ENCODE assay signal across 17 mouse cellular contexts in genomic region chr5:92390615-92391014, GRCm38 (mm10). TPM values are rescaled to one million over a fixed set of nuclear protein-coding genes. Genes with fewer than 3 reads are reported as not detected.
DNase-seq lines count a peak whose midpoint lies in the region; ATAC-seq and TF ChIP-seq lines count a peak whose summit lies in the region.
"Had no signal": no experiment of that assay in that cellular context is flagged by ENCODE, and none has a peak within 500 bp of the region (broad histone marks: within the 10 kb centered on the region; RNA-seq: fewer than 3 reads in every experiment).

No protein-coding gene starts in this region.

- WGBS in heart, adult 2 months = 25% methylated on average over 8 of the region's 8 CpGs
- WGBS in heart, embryonic 12.5 days = 27% methylated on average over 8 of the region's 8 CpGs
- 80% methylated on average over 8 of the region's 8 CpGs for WGBS in hindbrain, embryonic 14.5 days
- 75% methylated on average over 8 of the region's 8 CpGs for WGBS in cerebellum, adult 2 months

- peak overlapping the region; percentile 26; the same call in 1 of the 2 replicates for H3K4me3 ChIP-seq in heart, adult 2 months
- H3K4me3 ChIP-seq in heart, embryonic 12.5 days = no peak overlapping the region
- H3K4me3 ChIP-seq in myocyte = no peak overlapping the region
- no peak overlapping the region for H3K4me3 ChIP-seq in hindbrain, embryonic 14.5 days (replicated peaks; ENCODE audit: low read length)
- no peak overlapping the region for H3K4me3 ChIP-seq in cerebellum, adult 2 months (replicated peaks; ENCODE audit: insufficient read depth, low read depth, low read length)
- H3K4me3 ChIP-seq: forebrain, embryonic 12.5 days; hindbrain, embryonic 12.5 days; intestine, embryonic 15.5 days; neural tube, embryonic 12.5 days had no signal

- DNase-seq in heart, adult 2 months = peak in 1 of 2 experiments; percentile 69
- DNase-seq in heart, postnatal 25 days (ENCODE audit: low spot score) = no peak
- DNase-seq in heart, adult 8-10 months (ENCODE audit: low spot score) = peak; percentile 61
- DNase-seq in layer of hippocampus, postnatal 25 days (ENCODE audit: extremely low spot score in 1 of 2, low spot score in 1 of 2) = no peak
- no peak for DNase-seq in hindbrain, embryonic 14.5 days (ENCODE audit: low spot score)
- DNase-seq in cerebellum, adult 2 months = no peak
- DNase-seq: cerebellum, postnatal 10 days; right cerebral cortex, postnatal 14 days had no signal

- H3K4me1 ChIP-seq in heart, adult 2 months (ENCODE audit: control insufficient read depth, insufficient read depth, low read length) = peaks cover 8% of the 10 kb centered on the region
- peaks cover 51% of the 10 kb centered on the region for H3K4me1 ChIP-seq in heart, embryonic 12.5 days (replicated peaks)
- H3K4me1 ChIP-seq in hindbrain, embryonic 14.5 days (replicated peaks; ENCODE audit: control insufficient read depth, insufficient read depth, low read length) = no peaks in the 10 kb centered on the region
- H3K4me1 ChIP-seq in cerebellum, adult 2 months (ENCODE audit: control insufficient read depth, insufficient read depth, low read length) = no peaks in the 10 kb centered on the region
- H3K4me1 ChIP-seq: hindbrain, embryonic 12.5 days; intestine, embryonic 15.5 days; neural tube, embryonic 12.5 days had no signal

- no peak for TF ChIP-seq CTCF in heart, adult 2 months (IDR thresholded peaks at IDR 0.05)
- TF ChIP-seq CTCF in cerebellum, adult 2 months (IDR thresholded peaks at IDR 0.05; ENCODE audit: borderline replicate concordance, insufficient read depth, low read depth, low read length) = no peak

- peak; percentile 92 for TF ChIP-seq EP300 in heart, adult 2 months (IDR thresholded peaks at IDR 0.05; ENCODE audit: insufficient read depth, low read depth, low read length)

- peak overlapping the region; percentile 33 for H3K9ac ChIP-seq in heart, adult 2 months (ENCODE audit: low read depth, low read length)
- no peak overlapping the region for H3K9ac ChIP-seq in heart, embryonic 12.5 days
- H3K9ac ChIP-seq in hindbrain, embryonic 14.5 days = no peak overlapping the region
- H3K9ac ChIP-seq: forebrain, embryonic 12.5 days; hindbrain, embryonic 12.5 days; intestine, embryonic 15.5 days; neural tube, embryonic 12.5 days had no signal

- no peaks in the 10 kb centered on the region for H3K27me3 ChIP-seq in heart, adult 2 months (ENCODE audit: control insufficient read depth, insufficient read depth, low read length)
- H3K27me3 ChIP-seq in heart, embryonic 12.5 days (replicated peaks) = peaks cover 28% of the 10 kb centered on the region
- H3K27me3 ChIP-seq in myocyte (ENCODE audit: control insufficient read depth, insufficient read depth, insufficient read length) = no peaks in the 10 kb centered on the region
- H3K27me3 ChIP-seq in hindbrain, embryonic 14.5 days (ENCODE audit: control insufficient read depth, insufficient read depth, low read length) = peaks cover 20% of the 10 kb centered on the region
- no peaks in the 10 kb centered on the region; the same call in 1 of the 2 replicates for H3K27me3 ChIP-seq in cerebellum, adult 2 months (ENCODE audit: control insufficient read depth, insufficient read depth, low read length)

- peak overlapping the region; percentile 46 for H3K4me2 ChIP-seq in heart, embryonic 12.5 days
- peak overlapping the region; percentile 53 for H3K4me2 ChIP-seq in myocyte (ENCODE audit: low read depth)
- H3K4me2 ChIP-seq in hindbrain, embryonic 14.5 days (replicated peaks) = no peak overlapping the region
- H3K4me2 ChIP-seq: forebrain, embryonic 12.5 days; hindbrain, embryonic 12.5 days; intestine, embryonic 15.5 days; neural tube, embryonic 12.5 days had no signal

- H3K27ac ChIP-seq in heart, adult 2 months = peak overlapping the region; percentile 86
- peak overlapping the region; percentile 45; the same call in 1 of the 2 replicates for H3K27ac ChIP-seq in heart, embryonic 12.5 days (ENCODE audit: poor library complexity, severe bottlenecking)
- H3K27ac ChIP-seq in hindbrain, embryonic 14.5 days = no peak overlapping the region
- H3K27ac ChIP-seq in cerebellum, adult 2 months (ENCODE audit: insufficient read depth, low read length) = no peak overlapping the region
- H3K27ac ChIP-seq: forebrain, embryonic 12.5 days; hindbrain, embryonic 12.5 days; intestine, embryonic 15.5 days; kidney, postnatal 0 days; neural tube, embryonic 12.5 days had no signal

- ATAC-seq in heart, embryonic 12.5 days (ENCODE audit: insufficient number of reproducible peaks, low FRiP score) = no peak
- no peak for ATAC-seq in hindbrain, embryonic 14.5 days (ENCODE audit: low FRiP score)
- ATAC-seq: intestine, embryonic 15.5 days had no signal

- H3K9me3 ChIP-seq in heart, embryonic 12.5 days (replicated peaks) = no peaks in the 10 kb centered on the region
- no peaks in the 10 kb centered on the region for H3K9me3 ChIP-seq in hindbrain, embryonic 14.5 days (ENCODE audit: control insufficient read depth, low read length)
- H3K9me3 ChIP-seq: forebrain, embryonic 12.5 days; hindbrain, embryonic 12.5 days; intestine, embryonic 15.5 days; neural tube, embryonic 12.5 days had no signal

- H3ac ChIP-seq in myocyte (ENCODE audit: control insufficient read depth, insufficient read length) = no peak overlapping the region

- intact Hi-C loops in heart, adult 2 months (cut with DNase I) = no loop called here
- intact Hi-C loops in heart, postnatal 25 days (cut with DNase I) = no loop called here

- no peaks in the 10 kb centered on the region for H3K79me2 ChIP-seq in heart, adult 2 months (replicated peaks; ENCODE audit: control insufficient read depth, insufficient read depth, low read length)
- no peaks in the 10 kb centered on the region for H3K79me2 ChIP-seq in myocyte (ENCODE audit: control insufficient read depth, insufficient read depth)

- TF ChIP-seq POLR2A in heart, adult 2 months (IDR thresholded peaks at IDR 0.05; ENCODE audit: insufficient read depth, low read depth, low read length) = peak; percentile 64
- no peak for TF ChIP-seq POLR2A in myocyte (IDR thresholded peaks at IDR 0.05; ENCODE audit: insufficient read length, low read depth)
- TF ChIP-seq POLR2A in cerebellum, adult 2 months (IDR thresholded peaks at IDR 0.05; ENCODE audit: borderline replicate concordance, insufficient read depth, low read length) = no peak

- H3K36me3 ChIP-seq in heart, adult 2 months (ENCODE audit: control insufficient read depth, insufficient read depth, low read length) = peaks cover 14% of the 10 kb centered on the region
- no peaks in the 10 kb centered on the region for H3K36me3 ChIP-seq in heart, embryonic 12.5 days
- no peaks in the 10 kb centered on the region for H3K36me3 ChIP-seq in myocyte (ENCODE audit: control insufficient read depth, insufficient read depth)
- H3K36me3 ChIP-seq in hindbrain, embryonic 14.5 days (replicated peaks; ENCODE audit: control insufficient read depth, insufficient read depth) = no peaks in the 10 kb centered on the region
- H3K36me3 ChIP-seq: forebrain, embryonic 12.5 days; hindbrain, embryonic 12.5 days; intestine, embryonic 15.5 days; neural tube, embryonic 12.5 days had no signal

TF ChIP-seq in myocyte, 11 proteins besides CTCF, POLR2A, EP300 and RAD21:
- TF ChIP-seq TCF12 (IDR thresholded peaks at IDR 0.05; ENCODE audit: insufficient read depth, poor library complexity, severe bottlenecking) = no peak

RNA-seq across cellular contexts. Expression of gene Cxcl10, which starts 41.9 kb away (rescaled TPM):
- under 1 TPM in 1 of 2 experiments, not detected in 1; 0.34 TPM for total RNA-seq in heart, adult 2 months (2021)
- polyA plus RNA-seq in heart, adult 2 months (2012; rRNA removed) = 1.0 and 3.6 TPM in 2 replicates
- total RNA-seq in heart, postnatal 25 days (2021) = not detected
- not detected for total RNA-seq in heart, adult 8-10 months (2022)
- 0.30 and 0.52 TPM in 2 replicates for polyA plus RNA-seq in heart, embryonic 12.5 days (2016; fragmentation: Nextera tagmentation; extraction: Ambion mirVana)
- polyA plus RNA-seq in myocyte (2012; fragmentation: generic; extraction: Trizol) = 0.62 TPM
- total RNA-seq in layer of hippocampus, postnatal 25 days (2021) = not detected
- polyA plus RNA-seq in hindbrain, embryonic 14.5 days (2014; fragmentation: Nextera tagmentation; extraction: Ambion mirVana) = 0.24 TPM in 1 of 2 replicates, not detected in the other
- polyA plus RNA-seq in cerebellum, adult 2 months (2012; rRNA removed) = 0.64 and 0.65 TPM in 2 replicates
- total RNA-seq: layer of hippocampus, adult 18-20 months; left cerebral cortex, postnatal 10 days had no signal

RNA-seq across cellular contexts. Expression of gene Nup54, which starts 44.4 kb away (rescaled TPM):
- 10 to 100 TPM; 14.5 to 20.9 TPM for total RNA-seq in heart, adult 2 months (2021)
- polyA plus RNA-seq in heart, adult 2 months (2012; rRNA removed) = 11.1 and 19.9 TPM in 2 replicates
- total RNA-seq in heart, postnatal 25 days (2021) = 10 to 100 TPM; 16.5 to 17.0 TPM
- 10 to 100 TPM; 12.1 to 18.4 (median 16.2) TPM for total RNA-seq in heart, adult 8-10 months (2022)
- polyA plus RNA-seq in heart, embryonic 12.5 days (2016; fragmentation: Nextera tagmentation; extraction: Ambion mirVana) = 42.6 and 44.6 TPM in 2 replicates
- 11.0 TPM for polyA plus RNA-seq in myocyte (2012; fragmentation: generic; extraction: Trizol)
- total RNA-seq in layer of hippocampus, postnatal 25 days (2021) = 10 to 100 TPM; 30.0 to 38.5 TPM
- 51.5 and 59.4 TPM in 2 replicates for polyA plus RNA-seq in hindbrain, embryonic 14.5 days (2014; fragmentation: Nextera tagmentation; extraction: Ambion mirVana)
- 33.0 and 36.9 TPM in 2 replicates for polyA plus RNA-seq in cerebellum, adult 2 months (2012; rRNA removed)

RNA-seq across cellular contexts. Expression of gene Art3, which starts 59.0 kb away (rescaled TPM):
- 100 to 1,000 TPM; 622 to 797 TPM for total RNA-seq in heart, adult 2 months (2021)
- polyA plus RNA-seq in heart, adult 2 months (2012; rRNA removed) = 268 and 420 TPM in 2 replicates
- total RNA-seq in heart, postnatal 25 days (2021) = 100 to 1,000 TPM; 689 to 788 TPM
- 100 to 1,000 TPM; 573 to 758 (median 670) TPM for total RNA-seq in heart, adult 8-10 months (2022)
- polyA plus RNA-seq in heart, embryonic 12.5 days (2016; fragmentation: Nextera tagmentation; extraction: Ambion mirVana) = 37.5 and 41.5 TPM in 2 replicates
- polyA plus RNA-seq in myocyte (2012; fragmentation: generic; extraction: Trizol) = 3.8 TPM
- total RNA-seq in layer of hippocampus, postnatal 25 days (2021) = 1 to 10 TPM; 5.0 to 5.5 TPM
- polyA plus RNA-seq in hindbrain, embryonic 14.5 days (2014; fragmentation: Nextera tagmentation; extraction: Ambion mirVana) = 6.0 and 9.3 TPM in 2 replicates
- 12.8 and 17.8 TPM in 2 replicates for polyA plus RNA-seq in cerebellum, adult 2 months (2012; rRNA removed)

Comparison
In these comparisons a context has a peak if more than half of its experiments do, and no peak if none do; other contexts are left out.
1. H3K27ac ChIP-seq: peak in heart, adult 2 months (single experiment) and heart, embryonic 12.5 days (single experiment); none in hindbrain, embryonic 14.5 days (single experiment) and cerebellum, adult 2 months (single experiment).